Comparison of ENCODE assay signal across 10 mouse cellular contexts in the genomic region with DNA sequence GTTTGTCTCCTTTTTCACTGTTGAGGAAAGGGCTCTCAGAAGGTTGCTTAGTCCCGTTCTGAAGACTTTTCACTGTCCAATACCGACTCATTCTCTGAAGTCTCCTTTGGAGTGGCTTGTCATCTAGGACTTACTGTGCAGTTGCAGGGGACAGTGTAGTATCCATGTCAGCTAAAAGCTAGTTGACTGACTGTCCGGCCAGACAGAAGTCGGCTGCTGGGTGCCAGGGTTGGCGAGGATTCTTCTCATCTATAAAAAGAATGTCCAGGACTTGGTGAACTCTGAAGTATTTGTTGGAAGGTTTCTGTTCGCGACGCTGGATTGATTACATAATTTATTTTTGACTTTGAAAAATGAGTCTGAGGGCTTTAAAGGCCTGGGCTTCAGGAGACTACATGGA.
"Had no signal": no experiment of that assay in that cellular context is flagged by ENCODE, and none has a peak within 500 bp of the region (broad histone marks: within the 10 kb centered on the region; RNA-seq: fewer than 3 reads in every experiment).

No protein-coding gene starts in this region.

- H3K27ac ChIP-seq: limb, embryonic 13.5 days; liver, embryonic 14.5 days; midbrain, embryonic 13.5 days had no signal

- H3K4me1 ChIP-seq: limb, embryonic 13.5 days had no signal

- H3K36me3 ChIP-seq: limb, embryonic 13.5 days; midbrain, embryonic 13.5 days had no signal

- DNase-seq: kidney, postnatal 14 days; left cerebral cortex, postnatal 4 days; lung, embryonic 14.5 days; right cerebral cortex, postnatal 14 days; spleen, adult 18-20 months; thymus, adult 18-20 months; thymus, postnatal 14 days had no signal

- H3K4me3 ChIP-seq: limb, embryonic 13.5 days; midbrain, embryonic 13.5 days had no signal

- H3K27me3 ChIP-seq: limb, embryonic 13.5 days; midbrain, embryonic 13.5 days had no signal
